Mouse (Mus musculus) bone marrow, adult 2 months (tissue): ENCODE results near the gene Cers1. TPM values are rescaled to one million over a fixed set of nuclear protein-coding genes. Genes with fewer than 3 reads are reported as not detected.
A peak's percentile ranks its signal among the peaks of the same experiment; 100 is the strongest.

ENCODE experiments used
- H3K27ac ChIP-seq: fragments of 200-500 bp; 2 replicates; pipeline ENCODE4 v1.5.1; 2012; ENCODE audit warnings: low read depth, mild to moderate bottlenecking, control low read depth, inconsistent platforms, low read length; ENCODE audit not compliant: control insufficient read depth, poor library complexity, insufficient read depth
- H3K4me1 ChIP-seq: fragments of 200-500 bp; 2 replicates; pipeline ENCODE4 v1.6.1; 2011; ENCODE audit warnings: low read length; ENCODE audit not compliant: control insufficient read depth, insufficient read depth
- H3K4me3 ChIP-seq: fragments of 200-500 bp; replicated peaks from 2 replicates; pipeline ENCODE3; 2011; ENCODE audit warnings: mild to moderate bottlenecking, low read depth, low read length, control low read depth; ENCODE audit not compliant: control insufficient read depth
- CTCF ChIP-seq: fragments of 200-500 bp; IDR thresholded peaks from 2 replicates; pipeline ENCODE4 v1.5.1; 2011; ENCODE audit warnings: low read length, control low read depth; ENCODE audit not compliant: control insufficient read depth, insufficient read depth
- POLR2A ChIP-seq: fragments of 200-500 bp; IDR thresholded peaks from 2 replicates; pipeline ENCODE4 v1.6.1; 2011; ENCODE audit warnings: low read depth, mild to moderate bottlenecking, control low read depth, low read length, borderline replicate concordance; ENCODE audit not compliant: control insufficient read depth
- WGBS: fragments of 180-500 bp; shearing (Covaris S2); methylation state at CpG from one replicate; pipeline ENCODE4 v1.1.7; 2018; 5-methylcytosine and 5-hydroxymethylcytosine counted together
- polyA plus RNA-seq: library from polyadenylated mRNA; stranded (reverse); fragments of >200 nt; gene quantifications from 2 replicates; pipeline ENCODE4 v1.2.4, GENCODE M21; 2011; ENCODE audit warnings: low replicate concordance; ENCODE audit not compliant: missing spikeins, insufficient read depth, insufficient read length

Cers1 gene
- polyA plus RNA-seq, 1 experiment = not detected

DNA sequence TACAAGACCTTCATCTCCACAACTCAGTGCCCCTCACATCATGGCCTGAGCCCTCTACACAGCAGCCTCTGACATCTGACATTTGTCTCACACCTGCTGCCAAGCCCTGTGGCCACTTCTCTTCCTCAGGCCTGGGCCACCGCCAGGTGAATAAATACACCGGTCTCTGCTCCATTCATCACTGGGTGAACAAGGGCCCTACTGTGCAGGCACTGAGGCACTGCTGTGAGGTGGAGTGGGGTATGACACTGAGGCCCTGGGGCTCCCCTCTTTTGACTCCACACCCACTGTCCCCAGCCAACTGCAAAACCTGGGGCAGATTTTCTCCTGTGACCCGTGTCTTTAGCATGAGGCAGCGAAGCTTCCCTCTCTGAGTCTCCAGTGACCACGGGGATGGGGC, 51.0 kb downstream of the Cers1 start:
- 75% methylated on average over 5 of the region's 5 CpGs for WGBS
- Histone ChIP-seq H3K27ac (no peak overlapping the region), H3K4me1 (no peaks in the 10 kb centered on the region), H3K4me3 (no peak overlapping the region)
- TF ChIP-seq CTCF = no peak
- no peak for TF ChIP-seq POLR2A

DNA sequence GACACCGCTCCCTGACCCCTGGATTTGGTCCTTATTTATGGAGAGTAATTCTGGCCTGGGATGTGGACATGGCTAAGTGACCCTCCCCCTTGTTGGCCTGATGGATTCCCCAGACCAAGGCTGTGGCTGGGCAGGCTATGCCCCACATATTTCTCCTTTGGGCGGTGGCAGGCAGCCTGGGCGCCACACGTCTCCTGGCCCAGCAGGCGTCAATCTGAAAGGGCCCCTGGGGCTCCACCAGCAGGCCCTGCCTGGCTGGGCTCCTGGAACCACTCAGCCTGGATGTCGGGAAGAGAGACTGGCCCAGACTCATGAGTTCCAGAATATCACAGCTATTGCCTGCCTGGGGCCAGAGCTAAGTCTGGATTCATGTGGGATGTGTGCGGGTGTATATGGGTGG, 54.9 kb downstream of the Cers1 start:
- no peak for TF ChIP-seq POLR2A
- TF ChIP-seq CTCF = no peak
- 87% methylated on average over 7 of the region's 7 CpGs for WGBS
- no peaks in the 10 kb centered on the region; the same call in 1 of the 2 replicates for H3K4me1 ChIP-seq

DNA sequence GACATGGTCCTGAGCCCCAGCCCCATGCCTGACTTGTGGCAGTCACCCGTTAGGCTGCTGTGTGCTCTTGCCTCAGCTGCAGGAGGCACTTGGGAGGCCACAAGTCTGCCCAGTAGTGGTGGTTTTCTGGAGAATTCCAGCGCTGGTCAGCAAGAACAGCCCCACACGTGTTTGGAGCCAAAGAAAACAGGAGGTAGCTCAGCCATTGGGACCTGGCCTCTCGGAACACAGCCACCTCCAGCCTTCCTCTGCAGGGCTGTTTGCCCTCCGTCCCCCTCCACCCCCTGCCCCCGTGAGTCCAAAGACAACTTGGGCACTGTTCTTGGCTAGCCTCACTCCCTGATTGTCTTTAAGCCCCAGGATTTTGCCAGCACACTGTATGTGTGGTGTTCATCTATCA, 56.4 kb downstream of the Cers1 start:
- H3K4me3 ChIP-seq = no peak overlapping the region
- no peak for TF ChIP-seq POLR2A
- no peak for TF ChIP-seq CTCF
- no peak overlapping the region; the same call in 1 of the 2 replicates for H3K27ac ChIP-seq
- H3K4me1 ChIP-seq = no peaks in the 10 kb centered on the region; the same call in 1 of the 2 replicates
- WGBS = 70% methylated on average over 6 of the region's 6 CpGs

More for the DNA sequence above, 54.9 kb downstream of the Cers1 start:
- H3K4me3 ChIP-seq = no peak overlapping the region
- no peak overlapping the region for H3K27ac ChIP-seq

DNA sequence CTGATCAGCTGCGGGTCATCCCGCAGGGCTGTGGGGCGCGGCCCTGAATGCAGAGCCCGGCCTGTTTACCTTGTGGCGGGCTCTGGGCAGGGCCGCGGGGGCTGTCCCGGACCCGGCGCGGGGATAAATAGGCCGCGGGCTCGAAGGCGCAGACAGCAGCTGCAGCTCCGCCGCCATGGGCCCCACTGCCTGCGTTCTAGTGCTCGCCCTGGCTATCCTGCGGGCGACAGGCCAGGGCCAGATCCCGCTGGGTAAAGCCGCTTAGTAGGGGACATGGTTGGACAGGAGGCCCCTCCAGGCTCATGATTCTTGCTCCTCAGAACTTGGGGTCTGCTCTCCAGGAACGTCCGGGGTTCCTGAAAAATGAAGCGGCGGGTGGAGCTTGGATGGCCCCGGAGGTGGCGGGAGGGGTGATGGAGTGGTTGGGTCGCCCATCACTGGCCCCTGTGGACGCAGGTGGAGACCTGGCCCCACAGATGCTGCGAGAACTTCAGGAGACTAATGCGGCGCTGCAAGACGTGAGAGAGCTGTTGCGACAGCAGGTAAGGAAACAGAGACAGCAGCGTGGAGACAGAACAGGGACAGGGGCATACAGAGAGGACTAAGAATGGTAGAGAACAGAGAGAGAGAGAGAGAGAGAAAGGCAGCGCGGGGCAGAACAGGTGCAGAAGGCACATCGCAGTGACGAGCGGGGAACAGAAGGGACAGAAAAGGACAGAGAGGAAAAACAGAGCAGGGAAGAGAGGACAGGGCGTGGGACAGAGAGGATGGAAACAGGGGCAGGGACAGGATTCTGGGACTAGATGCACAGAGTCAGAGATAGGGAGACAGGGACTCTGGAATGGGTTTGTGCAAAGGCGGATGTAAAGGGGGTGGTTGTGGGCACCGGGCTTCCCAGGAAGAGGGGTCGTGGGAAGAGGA, 58.1 kb downstream of the Cers1 start, which contains the start of gene Comp:
Gene Comp (plus strand): TSS at position 162 of the 921 bp plus-strand sequence.
- Histone ChIP-seq H3K27ac (no peak within 1 kb of the TSS; the same call in 1 of the 2 replicates), H3K4me1 (no peaks in the 10 kb centered on the region; the same call in 1 of the 2 replicates), H3K4me3 (peak within 1 kb of the TSS; percentile 37)
- TF ChIP-seq POLR2A (no peak), CTCF (no peak)
- WGBS = 7% methylated on average over 47 of the region's 47 CpGs

DNA sequence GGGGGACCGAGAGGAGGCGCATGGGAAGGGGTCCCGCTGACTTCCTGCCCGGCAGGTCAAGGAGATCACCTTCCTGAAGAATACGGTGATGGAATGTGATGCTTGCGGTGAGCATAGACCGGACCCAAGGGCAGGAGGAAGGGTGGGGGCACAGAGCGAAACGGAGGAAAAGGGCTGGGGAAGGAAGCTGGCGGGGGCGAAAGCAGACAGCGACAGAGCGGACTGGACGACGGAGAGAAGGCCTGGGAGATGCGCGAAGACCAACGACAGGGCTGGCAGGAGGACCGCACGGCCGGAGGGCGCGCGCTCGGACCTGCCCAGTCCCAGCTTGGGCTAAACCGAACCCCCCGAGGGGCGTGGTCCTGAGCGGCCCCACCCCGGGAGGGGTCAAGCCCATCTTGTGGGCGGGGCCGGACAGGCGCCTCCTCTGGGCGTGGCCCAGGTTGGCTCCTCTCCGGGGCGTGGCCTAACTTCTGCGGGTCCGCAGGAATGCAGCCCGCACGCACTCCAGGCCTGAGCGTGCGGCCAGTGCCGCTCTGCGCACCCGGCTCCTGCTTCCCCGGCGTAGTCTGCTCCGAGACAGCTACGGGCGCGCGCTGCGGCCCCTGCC, 58.8 kb downstream of the Cers1 start:
- H3K4me3 ChIP-seq = peak overlapping the region; percentile 37
- TF ChIP-seq CTCF = no peak
- 0 out of 2 replicates have a peak, but pooled peaks have one; percentile 9 for TF ChIP-seq POLR2A
- no peak overlapping the region; the same call in 1 of the 2 replicates for H3K27ac ChIP-seq
- under 1% methylated on average over 53 of the region's 53 CpGs for WGBS
- H3K4me1 ChIP-seq = no peaks in the 10 kb centered on the region; the same call in 1 of the 2 replicates

DNA sequence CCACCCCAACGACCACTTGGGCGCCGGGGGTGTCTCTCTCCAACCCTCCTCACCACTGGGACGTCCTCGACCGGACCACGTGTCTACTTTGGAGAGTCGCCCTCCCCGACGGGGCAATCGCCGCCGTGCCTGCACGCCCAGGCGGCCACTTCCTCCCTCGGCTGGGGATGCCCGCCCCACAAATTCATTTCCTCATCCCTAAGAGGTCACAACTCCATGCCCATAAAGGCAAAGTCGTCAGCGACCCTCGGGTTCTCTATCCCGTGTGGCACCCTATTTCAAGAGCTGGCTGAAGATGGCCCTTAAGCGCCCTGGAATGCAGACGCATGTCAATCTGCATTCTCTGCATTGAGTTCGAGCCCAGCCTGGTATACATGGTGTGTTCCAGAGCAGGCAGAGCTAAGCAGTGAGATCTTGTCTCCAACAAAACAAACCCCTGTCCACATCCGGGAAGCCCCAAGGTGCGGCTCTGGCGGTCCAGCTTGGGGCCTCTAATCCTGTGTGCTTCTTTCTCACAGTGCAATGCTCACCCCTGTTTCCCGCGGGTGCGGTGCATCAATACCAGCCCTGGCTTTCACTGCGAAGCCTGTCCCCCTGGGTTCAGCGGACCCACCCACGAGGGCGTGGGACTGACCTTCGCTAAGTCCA, 59.8 kb downstream of the Cers1 start:
- Histone ChIP-seq H3K4me1 (no peaks in the 10 kb centered on the region; the same call in 1 of the 2 replicates), H3K27ac (no peak overlapping the region), H3K4me3 (no peak overlapping the region)
- no peak for TF ChIP-seq POLR2A
- no peak for TF ChIP-seq CTCF
- WGBS = 3% methylated on average over 35 of the region's 35 CpGs

DNA sequence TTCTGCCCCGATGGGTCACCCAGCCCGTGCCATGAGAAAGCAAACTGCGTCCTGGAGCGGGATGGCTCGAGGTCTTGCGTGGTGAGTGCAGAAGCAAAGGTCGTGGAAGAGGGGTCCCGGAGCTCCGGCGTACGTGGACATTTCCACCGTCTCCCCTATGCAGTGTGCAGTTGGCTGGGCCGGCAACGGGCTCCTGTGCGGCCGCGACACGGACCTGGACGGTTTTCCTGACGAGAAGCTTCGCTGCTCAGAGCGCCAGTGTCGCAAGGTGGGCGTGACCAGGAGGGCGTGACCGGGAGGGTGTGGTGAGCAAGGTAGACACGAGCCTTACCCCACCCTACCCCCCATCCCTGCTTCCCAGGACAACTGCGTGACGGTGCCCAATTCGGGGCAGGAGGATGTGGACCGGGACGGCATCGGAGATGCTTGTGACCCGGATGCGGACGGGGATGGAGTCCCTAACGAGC, 60.7 kb downstream of the Cers1 start:
- Histone ChIP-seq H3K4me1 (no peaks in the 10 kb centered on the region; the same call in 1 of the 2 replicates), H3K27ac (no peak overlapping the region), H3K4me3 (no peak overlapping the region)
- TF ChIP-seq POLR2A (no peak), CTCF (no peak)
- 7% methylated on average over 37 of the region's 37 CpGs for WGBS
